Mouse (Mus musculus) intestine, embryonic 14.5 days (tissue): ENCODE measurements around the gene Rab12. TPM values are rescaled to one million over a fixed set of nuclear protein-coding genes. Genes with fewer than 3 reads are reported as not detected.

Source experiments
- ATAC-seq: fragments of 200-750 bp; cut with Nextera tagmentation; replicated peaks from 2 replicates; pipeline ENCODE4 v1.8.0; 2017; ENCODE audit warnings: low read depth, moderate number of reproducible peaks, moderate TSS enrichment, moderate library complexity; ENCODE audit not compliant: low FRiP score, low TSS enrichment
- DNase-seq: peaks from one replicate; pipeline ENCODE4 v3.0.0-alpha.2; 2018; ENCODE audit warnings: low spot score
- H3K27ac ChIP-seq: fragments of 300-500 bp; sonication (generic); 2 replicates; pipeline ENCODE4 v1.5.1; 2014; ENCODE audit warnings: low read depth, mild to moderate bottlenecking, control low read depth
- H3K27me3 ChIP-seq: fragments of 300-500 bp; sonication (generic); replicated peaks from 2 replicates; pipeline ENCODE4 v1.6.1; 2014; ENCODE audit warnings: low read length, control low read depth; ENCODE audit not compliant: control insufficient read depth, insufficient read depth
- H3K36me3 ChIP-seq: fragments of 300-500 bp; sonication (generic); 2 replicates; pipeline ENCODE4 v1.6.1; 2014; ENCODE audit warnings: low read length, control low read depth; ENCODE audit not compliant: control insufficient read depth, insufficient read depth
- H3K4me1 ChIP-seq: fragments of 300-500 bp; sonication (generic); replicated peaks from 2 replicates; pipeline ENCODE4 v1.6.1; 2014; ENCODE audit warnings: low read length, control low read depth, mixed read lengths; ENCODE audit not compliant: control insufficient read depth, insufficient read depth
- H3K4me2 ChIP-seq: fragments of 300-500 bp; sonication (generic); 2 replicates; pipeline ENCODE4 v1.6.1; 2014; ENCODE audit warnings: low read length
- H3K4me3 ChIP-seq: fragments of 300-500 bp; sonication (generic); 2 replicates; pipeline ENCODE4 v1.5.1; 2014; ENCODE audit warnings: low read depth, low read length, control low read depth, mixed read lengths
- H3K9ac ChIP-seq: fragments of 300-500 bp; sonication (generic); 2 replicates; pipeline ENCODE4 v1.6.1; 2014; ENCODE audit warnings: mild to moderate bottlenecking, low read length
- H3K9me3 ChIP-seq: fragments of 300-500 bp; sonication (generic); 2 replicates; pipeline ENCODE4 v1.6.1; 2016; ENCODE audit warnings: low read length, control low read depth; ENCODE audit not compliant: control insufficient read depth
- WGBS: fragments of 180-500 bp; shearing (Covaris S2); extraction: QIAGEN DNeasy Blood & Tissue Kit; methylation state at CpG from one replicate; pipeline ENCODE4 v1.1.7; 2014; 5-methylcytosine and 5-hydroxymethylcytosine counted together
- polyA plus RNA-seq: library from polyadenylated mRNA; unstranded; fragments of >200 nt; fragmentation: Nextera tagmentation; extraction: Ambion mirVana; gene quantifications from 2 replicates; pipeline ENCODE4 v1.2.1, GENCODE M21; 2014

The Rab12 gene
- 41.4 and 44.6 TPM in 2 replicates for polyA plus RNA-seq

GRCm38 (mm10) chr17:66519554-66520553 lies at the start of gene Rab12:
Rab12 (minus strand) TSS chr17:66519729.
- Histone ChIP-seq H3K4me2 (peak within 1 kb of the TSS; percentile 83), H3K27ac (peak within 1 kb of the TSS; percentile 2; the same call in 1 of the 2 replicates), H3K4me1 (peaks cover 9% of the 10 kb centered on the region), H3K27me3 (no peaks in the 10 kb centered on the region), H3K9me3 (no peaks in the 10 kb centered on the region), H3K9ac (peak within 1 kb of the TSS; percentile 93), H3K36me3 (0 out of 2 replicates have a peak, but pooled peaks cover 3% of the 10 kb centered on the region), H3K4me3 (peak within 1 kb of the TSS; percentile 94)
- WGBS: 7% methylated on average over 57 of the region's 71 CpGs
- peak; percentile 92 for ATAC-seq
- peak; percentile 93 for DNase-seq

- Histone ChIP-seq H3K4me2 (no peak overlapping the region), H3K27me3 (no peaks in the 10 kb centered on the region), H3K4me1 (no peaks in the 10 kb centered on the region), H3K36me3 (no peaks in the 10 kb centered on the region), H3K9me3 (no peaks in the 10 kb centered on the region; the same call in 1 of the 2 replicates), H3K4me3 (no peak overlapping the region), H3K27ac (no peak overlapping the region; the same call in 1 of the 2 replicates), H3K9ac (no peak overlapping the region)
- no peak for ATAC-seq
- WGBS: 49% methylated on average over 7 of the region's 7 CpGs
- no peak for DNase-seq
These were observed 44.7 kb upstream of the Rab12 start for GRCm38 (mm10) chr17:66564213-66564612.

- 76% methylated on average over 1 of the region's 1 CpGs for WGBS
These were observed 44.0 kb upstream of the Rab12 start for GRCm38 (mm10) chr17:66563551-66563950.

GRCm38 (mm10) chr17:66561380-66561779 lies 41.9 kb upstream of the Rab12 start:
- ATAC-seq: no peak
- no peak overlapping the region for H3K9ac ChIP-seq
- H3K36me3 ChIP-seq: no peaks in the 10 kb centered on the region
- no peaks in the 10 kb centered on the region; the same call in 1 of the 2 replicates for H3K9me3 ChIP-seq
- DNase-seq: no peak
- H3K4me1 ChIP-seq: no peaks in the 10 kb centered on the region
- H3K27me3 ChIP-seq: no peaks in the 10 kb centered on the region
- no peak overlapping the region for H3K4me2 ChIP-seq
- no peak overlapping the region for H3K4me3 ChIP-seq
- no peak overlapping the region for H3K27ac ChIP-seq
- WGBS: 56% methylated on average over 2 of the region's 2 CpGs

More at GRCm38 (mm10) chr17:66563551-66563950, 44.0 kb upstream of the Rab12 start:
- ATAC-seq (no peak), DNase-seq (no peak)
- Histone ChIP-seq H3K27me3 (no peaks in the 10 kb centered on the region), H3K4me1 (no peaks in the 10 kb centered on the region), H3K4me3 (no peak overlapping the region), H3K36me3 (no peaks in the 10 kb centered on the region), H3K4me2 (no peak overlapping the region), H3K9me3 (no peaks in the 10 kb centered on the region; the same call in 1 of the 2 replicates), H3K9ac (no peak overlapping the region), H3K27ac (no peak overlapping the region)

GRCm38 (mm10) chr17:66558404-66559317 lies 39.1 kb upstream of the Rab12 start:
- Histone ChIP-seq H3K4me2 (no peak overlapping the region), H3K27me3 (no peaks in the 10 kb centered on the region), H3K4me3 (no peak overlapping the region), H3K9ac (no peak overlapping the region), H3K9me3 (no peaks in the 10 kb centered on the region), H3K4me1 (no peaks in the 10 kb centered on the region), H3K27ac (no peak overlapping the region), H3K36me3 (no peaks in the 10 kb centered on the region)
- DNase-seq: no peak
- 70% methylated on average over 17 of the region's 17 CpGs for WGBS
- ATAC-seq: no peak

GRCm38 (mm10) chr17:66552690-66553089 lies 33.2 kb upstream of the Rab12 start:
- H3K9ac ChIP-seq: no peak overlapping the region
- H3K36me3 ChIP-seq: no peaks in the 10 kb centered on the region
- peaks cover 4% of the 10 kb centered on the region; the same call in 1 of the 2 replicates for H3K9me3 ChIP-seq
- DNase-seq: no peak
- H3K4me1 ChIP-seq: no peaks in the 10 kb centered on the region
- no peak overlapping the region for H3K4me3 ChIP-seq
- WGBS: 81% methylated on average over 4 of the region's 4 CpGs
- no peak overlapping the region for H3K4me2 ChIP-seq
- H3K27me3 ChIP-seq: no peaks in the 10 kb centered on the region
- no peak for ATAC-seq
- H3K27ac ChIP-seq: no peak overlapping the region

- Histone ChIP-seq H3K27me3 (no peaks in the 10 kb centered on the region), H3K27ac (no peak overlapping the region), H3K9me3 (peaks cover 4% of the 10 kb centered on the region; the same call in 1 of the 2 replicates), H3K4me3 (no peak overlapping the region), H3K9ac (no peak overlapping the region), H3K36me3 (no peaks in the 10 kb centered on the region), H3K4me2 (no peak overlapping the region), H3K4me1 (no peaks in the 10 kb centered on the region)
- WGBS: 91% methylated on average over 5 of the region's 5 CpGs
- DNase-seq: no peak
- no peak for ATAC-seq
These were observed 31.0 kb upstream of the Rab12 start for GRCm38 (mm10) chr17:66550486-66550885.

GRCm38 (mm10) chr17:66532285-66532684 lies 12.8 kb upstream of the Rab12 start:
- DNase-seq (no peak), ATAC-seq (no peak)
- Histone ChIP-seq H3K9me3 (peaks cover 7% of the 10 kb centered on the region; the same call in 1 of the 2 replicates), H3K9ac (no peak overlapping the region), H3K27ac (no peak overlapping the region), H3K4me2 (no peak overlapping the region), H3K4me3 (no peak overlapping the region), H3K27me3 (no peaks in the 10 kb centered on the region), H3K36me3 (no peaks in the 10 kb centered on the region), H3K4me1 (no peaks in the 10 kb centered on the region)
- WGBS: 95% methylated on average over 1 of the region's 1 CpGs
